Mouse (Mus musculus) limb, embryonic 11.5 days (tissue): ENCODE results near the gene Elavl1. TPM values are rescaled to one million over a fixed set of nuclear protein-coding genes. Genes with fewer than 3 reads are reported as not detected.

ENCODE experiments used
- ATAC-seq: fragments of 200-750 bp; cut with Nextera tagmentation; 2 replicates; pipeline ENCODE4 v1.8.0; 2017; ENCODE audit warnings: low read depth; ENCODE audit not compliant: insufficient number of reproducible peaks, low FRiP score, low TSS enrichment
- DNase-seq: peaks from one replicate; pipeline ENCODE4 v3.0.0-alpha.2; 2015; ENCODE audit warnings: low spot score
- H3K27ac ChIP-seq: fragments of 300-500 bp; sonication (generic); replicated peaks from 2 replicates; pipeline ENCODE4 v1.5.1; 2014; ENCODE audit warnings: low read depth, mild to moderate bottlenecking, low read length
- H3K27me3 ChIP-seq: fragments of 300-500 bp; sonication (generic); 2 replicates; pipeline ENCODE4 v1.6.1; 2014; ENCODE audit warnings: mild to moderate bottlenecking, low read length, mixed read lengths; ENCODE audit not compliant: control insufficient read depth, insufficient read depth
- H3K36me3 ChIP-seq: fragments of 300-500 bp; sonication (generic); 2 replicates; pipeline ENCODE4 v1.6.1; 2014; ENCODE audit warnings: mild to moderate bottlenecking, low read length, moderate library complexity, mixed read lengths; ENCODE audit not compliant: control insufficient read depth, insufficient read depth
- H3K4me1 ChIP-seq: fragments of 300-500 bp; sonication (generic); 2 replicates; pipeline ENCODE4 v1.6.1; 2014; ENCODE audit warnings: low read length, mixed read lengths; ENCODE audit not compliant: control insufficient read depth, insufficient read depth
- H3K4me2 ChIP-seq: fragments of 300-500 bp; sonication (generic); 2 replicates; pipeline ENCODE4 v1.6.1; 2014; ENCODE audit warnings: low read depth, mild to moderate bottlenecking, moderate library complexity; ENCODE audit not compliant: severe bottlenecking
- H3K4me3 ChIP-seq: fragments of 300-500 bp; sonication (generic); 2 replicates; pipeline ENCODE4 v1.5.1; 2014; ENCODE audit warnings: low read depth, low read length
- H3K9ac ChIP-seq: fragments of 300-500 bp; sonication (generic); 2 replicates; pipeline ENCODE4 v1.6.1; 2014; ENCODE audit warnings: mild to moderate bottlenecking, low read length
- H3K9me3 ChIP-seq: fragments of 300-500 bp; sonication (generic); 2 replicates; pipeline ENCODE4 v1.6.1; 2016; ENCODE audit warnings: low read length; ENCODE audit not compliant: control insufficient read depth
- WGBS: fragments of 180-500 bp; shearing (Covaris S2); extraction: QIAGEN DNeasy Blood & Tissue Kit; methylation state at CpG from one replicate; pipeline ENCODE4 v1.1.7; 2014; 5-methylcytosine and 5-hydroxymethylcytosine counted together
- polyA plus RNA-seq: library from polyadenylated mRNA; unstranded; fragments of >200 nt; fragmentation: Nextera tagmentation; extraction: Ambion mirVana; gene quantifications from 2 replicates; pipeline ENCODE4 v1.2.1, GENCODE M21; 2014

The Elavl1 gene
- 402 and 403 TPM in 2 replicates for polyA plus RNA-seq

DNA sequence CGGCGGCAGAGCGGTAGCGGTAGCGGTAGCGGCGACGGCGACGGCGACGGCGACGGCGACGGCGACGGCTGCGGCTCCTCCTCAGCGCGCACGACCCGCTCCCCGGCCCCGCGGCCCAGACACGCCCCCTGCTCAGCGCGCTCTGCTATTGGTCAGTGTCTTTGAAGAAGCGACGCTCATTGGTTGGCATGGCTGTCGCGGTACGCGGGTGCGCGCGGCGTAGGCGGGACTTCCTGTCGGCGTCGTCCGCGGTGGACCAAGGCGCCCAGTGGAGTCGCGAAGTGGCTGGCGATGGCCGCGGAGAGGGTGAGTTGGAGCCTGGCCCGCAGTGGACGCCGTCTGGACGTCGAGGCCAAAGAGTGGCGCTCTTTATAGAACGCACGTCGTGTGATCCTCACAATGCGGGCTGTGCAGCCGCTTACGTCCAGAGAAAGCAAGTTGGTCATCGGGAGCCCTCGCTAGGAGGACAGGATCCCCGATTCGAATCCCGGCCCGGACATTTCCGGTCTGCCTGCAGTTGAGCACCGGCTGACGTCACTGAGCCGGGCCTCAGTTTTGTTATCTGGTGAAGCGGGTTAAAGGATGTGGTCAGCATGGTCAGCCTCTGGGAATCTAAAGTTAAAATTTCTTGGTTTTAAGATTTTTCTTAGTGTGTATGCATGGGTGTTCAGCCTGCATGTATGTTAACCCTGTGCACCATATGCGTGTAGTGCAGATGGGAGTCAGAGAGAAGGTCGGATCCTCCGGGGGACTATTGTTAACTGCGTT, at the start of gene Elavl1, which contains the start of gene Ccl25:
Gene Elavl1, minus strand, starts transcription at position 431 of the 768 bp plus-strand sequence.
Gene Ccl25, plus strand, starts transcription at position 228 of the 768 bp plus-strand sequence.
- WGBS, result under 1% methylated on average over 66 of the region's 78 CpGs
- Histone ChIP-seq H3K4me2 (peak within 1 kb of the TSS; percentile 73), H3K9me3 (no peaks in the 10 kb centered on the region), H3K4me3 (peak within 1 kb of the TSS; percentile 98), H3K27ac (peak within 1 kb of the TSS; percentile 80), H3K36me3 (peaks cover 19% of the 10 kb centered on the region), H3K27me3 (no peaks in the 10 kb centered on the region), H3K4me1 (peaks cover 3% of the 10 kb centered on the region; the same call in 1 of the 2 replicates), H3K9ac (peak within 1 kb of the TSS; percentile 99)
- peak; percentile 99 for ATAC-seq
- peak; percentile 98 for DNase-seq

- Histone ChIP-seq H3K4me1 (no peaks in the 10 kb centered on the region), H3K27me3 (no peaks in the 10 kb centered on the region), H3K4me3 (no peak overlapping the region), H3K36me3 (no peaks in the 10 kb centered on the region), H3K27ac (no peak overlapping the region), H3K4me2 (no peak overlapping the region), H3K9ac (no peak overlapping the region), H3K9me3 (no peaks in the 10 kb centered on the region)
- WGBS, result 64% methylated on average over 2 of the region's 2 CpGs
- ATAC-seq (no peak), DNase-seq (no peak)
Measured at GRCm38 (mm10) chr8:4372657-4373056, 47.4 kb upstream of the Elavl1 start.

DNA sequence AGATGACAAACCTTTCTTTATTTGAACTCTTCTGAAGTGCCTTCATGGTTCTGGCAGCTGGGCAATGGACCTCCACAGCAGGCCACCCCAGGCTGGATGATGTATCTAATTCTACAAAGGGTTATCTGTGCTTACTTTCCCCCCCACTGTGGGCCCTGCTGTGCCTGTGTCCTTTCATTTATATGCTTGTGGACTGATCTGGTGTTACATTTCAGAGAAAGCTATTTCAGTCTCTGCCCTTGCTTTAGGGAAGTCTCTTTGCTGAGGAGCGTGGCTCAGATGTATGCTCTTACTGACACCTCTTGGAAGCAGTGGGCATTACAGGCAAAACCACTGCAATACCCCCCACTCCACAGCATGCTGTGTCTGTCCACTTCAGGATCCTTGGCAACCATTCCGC, 44.9 kb upstream of the Elavl1 start:
- no peaks in the 10 kb centered on the region for H3K4me1 ChIP-seq
- no peak overlapping the region for H3K4me3 ChIP-seq
- no peak overlapping the region for H3K9ac ChIP-seq
- no peak overlapping the region for H3K4me2 ChIP-seq
- H3K36me3 ChIP-seq, result no peaks in the 10 kb centered on the region
- ATAC-seq (peak; percentile 68; the same call in 1 of the 2 replicates), DNase-seq (peak; percentile 51)
- no peak overlapping the region for H3K27ac ChIP-seq
- WGBS, result 25% methylated on average over 2 of the region's 2 CpGs
- H3K9me3 ChIP-seq, result no peaks in the 10 kb centered on the region
- H3K27me3 ChIP-seq, result no peaks in the 10 kb centered on the region

DNA sequence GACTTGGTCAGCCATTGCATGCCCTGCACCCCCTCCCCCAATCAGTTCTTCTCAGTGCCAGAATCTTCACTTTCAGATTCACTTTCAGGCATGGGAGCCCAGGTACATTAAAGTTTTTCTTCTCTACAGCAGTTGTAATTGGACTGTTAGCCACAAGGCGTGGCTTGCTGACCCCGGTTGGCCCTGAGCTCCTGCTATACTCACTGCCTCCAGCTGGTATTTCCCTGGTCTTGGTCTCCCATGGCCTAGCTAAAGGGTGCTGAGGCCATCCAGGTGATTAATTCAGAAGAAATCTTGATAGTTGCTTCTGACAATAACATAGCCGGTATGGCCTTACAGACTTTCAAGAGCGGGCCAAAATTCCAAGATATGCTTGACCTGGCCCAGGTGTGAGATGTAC, 43.3 kb upstream of the Elavl1 start:
- ATAC-seq (no peak), DNase-seq (no peak)
- 84% methylated on average over 4 of the region's 4 CpGs for WGBS
- H3K27ac ChIP-seq, result no peak overlapping the region
- no peaks in the 10 kb centered on the region for H3K27me3 ChIP-seq
- no peaks in the 10 kb centered on the region for H3K4me1 ChIP-seq
- H3K4me3 ChIP-seq, result no peak overlapping the region
- no peak overlapping the region for H3K9ac ChIP-seq
- H3K4me2 ChIP-seq, result no peak overlapping the region
- no peaks in the 10 kb centered on the region for H3K9me3 ChIP-seq
- H3K36me3 ChIP-seq, result no peaks in the 10 kb centered on the region

- H3K4me3 ChIP-seq, result no peak overlapping the region
- H3K9ac ChIP-seq, result no peak overlapping the region
- H3K9me3 ChIP-seq, result no peaks in the 10 kb centered on the region
- WGBS, result 87% methylated on average over 11 of the region's 11 CpGs
- no peaks in the 10 kb centered on the region for H3K27me3 ChIP-seq
- H3K27ac ChIP-seq, result no peak overlapping the region
- H3K36me3 ChIP-seq, result no peaks in the 10 kb centered on the region
- ATAC-seq, result no peak
- DNase-seq, result no peak
- no peak overlapping the region for H3K4me2 ChIP-seq
- H3K4me1 ChIP-seq, result no peaks in the 10 kb centered on the region
Measured at GRCm38 (mm10) chr8:4367808-4368207, 42.6 kb upstream of the Elavl1 start.

GRCm38 (mm10) chr8:4366189-4366588, 41.0 kb upstream of the Elavl1 start:
- 89% methylated on average over 3 of the region's 3 CpGs for WGBS

GRCm38 (mm10) chr8:4360922-4361321, 35.7 kb upstream of the Elavl1 start:
- Histone ChIP-seq H3K27ac (no peak overlapping the region), H3K9ac (no peak overlapping the region), H3K27me3 (no peaks in the 10 kb centered on the region), H3K36me3 (no peaks in the 10 kb centered on the region), H3K9me3 (no peaks in the 10 kb centered on the region), H3K4me1 (no peaks in the 10 kb centered on the region), H3K4me2 (no peak overlapping the region), H3K4me3 (no peak overlapping the region)
- ATAC-seq (no peak), DNase-seq (no peak)
- WGBS, result 80% methylated on average over 2 of the region's 2 CpGs

More at GRCm38 (mm10) chr8:4366189-4366588, 41.0 kb upstream of the Elavl1 start:
- Histone ChIP-seq H3K4me1 (no peaks in the 10 kb centered on the region), H3K36me3 (no peaks in the 10 kb centered on the region), H3K27me3 (no peaks in the 10 kb centered on the region), H3K4me2 (no peak overlapping the region), H3K4me3 (no peak overlapping the region), H3K27ac (no peak overlapping the region), H3K9me3 (no peaks in the 10 kb centered on the region), H3K9ac (no peak overlapping the region)
- ATAC-seq (no peak), DNase-seq (no peak)

- DNase-seq (no peak), ATAC-seq (no peak)
- 67% methylated on average over 3 of the region's 3 CpGs for WGBS
Measured at GRCm38 (mm10) chr8:4359362-4359761, 34.1 kb upstream of the Elavl1 start.

More at GRCm38 (mm10) chr8:4359362-4359761, 34.1 kb upstream of the Elavl1 start:
- Histone ChIP-seq H3K4me1 (no peaks in the 10 kb centered on the region), H3K27ac (no peak overlapping the region), H3K4me2 (no peak overlapping the region), H3K4me3 (no peak overlapping the region), H3K9me3 (no peaks in the 10 kb centered on the region), H3K9ac (no peak overlapping the region), H3K27me3 (no peaks in the 10 kb centered on the region), H3K36me3 (no peaks in the 10 kb centered on the region)
